Mouse (Mus musculus) T-cell, adult 2 months (primary cell): ENCODE measurements around the gene Sumo1.

Source experiments
- DNase-seq: peaks from one replicate; pipeline ENCODE4 v3.0.0; 2022; ENCODE audit warnings: low spot score

Sumo1 gene

DNA sequence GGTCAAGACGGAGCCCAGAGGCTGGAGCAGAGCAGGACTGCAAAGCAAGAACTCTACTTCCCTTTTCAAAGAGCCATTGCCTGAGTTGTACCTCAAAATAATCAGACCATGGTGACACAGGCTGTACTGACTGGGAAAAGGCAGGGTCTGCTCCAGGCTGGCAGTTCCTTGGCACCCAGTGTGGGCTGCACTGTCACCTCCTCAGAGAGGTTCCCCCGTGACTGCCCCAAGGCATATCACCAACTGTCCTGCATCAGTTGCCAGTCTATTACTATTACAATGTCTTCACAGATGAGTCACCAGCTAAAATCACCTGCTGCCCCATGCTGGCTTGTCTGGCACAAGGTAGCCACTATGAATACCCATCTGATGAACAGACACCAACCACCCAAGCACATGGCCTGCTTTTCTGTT is 77.0 kb downstream of the Sumo1 start:
- no peak for DNase-seq

DNA sequence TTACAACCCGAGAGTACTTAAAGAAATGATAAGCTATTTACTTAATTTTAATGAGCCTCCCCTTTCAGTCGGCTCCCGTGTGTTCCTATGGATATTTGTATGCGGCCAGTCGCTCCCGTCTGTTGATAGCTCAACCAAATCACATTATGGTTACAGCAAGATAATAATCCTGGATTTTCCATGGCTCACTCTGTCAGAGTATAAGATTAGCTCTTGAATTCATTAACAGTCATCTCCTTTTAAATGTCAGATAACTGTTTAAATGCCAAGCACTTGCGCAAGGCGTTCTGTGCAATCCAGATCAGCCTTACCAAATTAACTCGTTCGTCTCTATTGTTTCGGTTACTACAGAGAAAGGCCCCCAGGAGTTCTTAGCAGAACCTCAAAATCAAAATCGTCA is 77.8 kb downstream of the Sumo1 start:
- no peak for DNase-seq

DNA sequence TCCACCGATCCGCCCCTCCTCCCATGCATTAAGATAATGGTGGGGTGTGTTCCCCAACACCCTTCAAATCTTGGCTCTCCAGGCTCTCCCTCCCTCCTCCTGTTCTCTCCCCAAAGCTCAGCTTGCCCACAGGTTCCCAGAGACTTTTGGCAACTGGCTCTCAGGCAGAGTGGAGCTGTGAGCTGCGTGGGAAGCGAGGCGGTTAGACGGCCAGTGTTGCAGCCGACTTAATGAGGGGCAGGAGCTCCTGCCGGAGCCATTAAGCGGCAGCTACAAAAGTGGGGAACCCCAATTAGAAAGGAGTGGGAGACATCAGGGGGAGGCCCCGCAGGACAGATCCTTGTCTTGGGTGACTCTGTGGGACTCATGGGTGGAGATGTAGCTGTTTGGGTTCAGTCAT is 78.3 kb downstream of the Sumo1 start:
- no peak for DNase-seq

DNA sequence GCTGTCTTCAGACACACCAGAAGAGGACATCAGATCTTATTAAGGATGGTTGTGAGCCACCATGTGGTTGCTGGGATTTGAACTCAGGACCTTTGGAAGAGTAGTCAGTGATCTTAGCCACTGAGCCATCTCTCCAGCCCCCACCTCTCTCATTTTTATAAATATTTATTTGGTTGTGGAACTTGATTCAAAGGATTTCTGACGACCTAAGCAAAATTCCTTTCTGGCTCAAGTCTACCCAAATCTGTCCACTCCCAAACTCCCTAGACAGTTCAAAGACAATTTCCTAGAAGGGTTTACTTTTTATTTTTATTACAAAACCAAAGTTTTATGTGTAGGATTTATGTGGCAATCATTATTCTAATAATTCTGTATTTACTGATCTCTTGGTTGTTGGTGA is 81.4 kb downstream of the Sumo1 start:
- DNase-seq, result no peak

DNA sequence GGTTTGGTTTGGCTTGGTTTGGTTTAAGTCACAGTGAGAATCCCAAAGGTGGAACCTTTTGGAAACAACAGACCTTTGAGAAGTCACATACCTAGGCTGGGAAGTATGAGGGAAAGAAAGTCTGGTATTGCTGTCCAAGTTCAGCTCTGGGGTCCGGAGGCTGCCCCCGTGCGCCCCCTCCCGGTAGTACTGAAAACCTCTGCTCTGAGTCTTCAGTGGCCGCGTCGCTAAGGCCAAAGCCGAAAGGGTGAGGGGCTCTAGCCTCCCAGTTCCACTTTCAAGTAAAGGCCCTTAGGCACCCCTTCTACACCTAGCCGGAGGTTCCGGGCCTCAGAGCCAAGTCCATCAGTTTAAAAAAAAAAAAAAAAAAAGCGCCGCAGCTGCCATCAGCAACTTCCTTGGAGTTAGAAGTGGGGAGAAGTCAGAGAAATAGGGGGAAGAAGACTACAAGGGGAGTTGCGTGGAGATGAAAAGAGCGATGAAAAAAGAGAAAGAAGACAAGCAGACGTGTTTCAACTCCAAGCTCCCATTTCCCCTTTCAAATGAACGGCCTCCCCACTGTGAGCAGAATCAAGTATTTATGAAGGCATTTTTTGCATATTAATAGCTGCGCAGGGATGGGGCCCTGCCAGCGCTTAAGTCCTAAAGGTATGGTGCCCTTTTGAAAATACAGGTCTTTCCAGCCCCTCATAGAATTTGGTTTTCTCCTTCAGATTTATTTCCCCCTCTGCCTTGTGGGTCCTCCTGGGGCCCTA is 85.8 kb downstream of the Sumo1 start:
- DNase-seq, result peak; percentile 45

DNA sequence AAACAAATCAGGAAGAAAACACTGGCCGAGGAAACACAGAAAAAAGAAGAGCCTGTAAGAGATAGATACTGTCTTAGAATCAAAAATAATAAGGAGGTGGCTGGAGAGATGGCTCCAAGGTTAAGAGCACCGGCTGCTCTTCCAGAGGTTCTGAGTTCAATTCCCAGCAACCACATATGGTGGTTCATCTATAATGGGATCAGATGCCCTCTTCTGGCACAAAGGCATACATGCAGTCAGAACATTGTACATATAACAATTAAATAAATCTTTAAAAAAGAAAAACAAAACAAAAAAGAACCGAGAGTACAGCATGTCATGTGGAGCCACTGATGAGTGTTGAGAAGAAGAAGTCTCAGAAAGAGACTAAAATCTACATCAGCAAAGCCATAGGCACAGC is 89.8 kb downstream of the Sumo1 start:
- DNase-seq, result no peak

DNA sequence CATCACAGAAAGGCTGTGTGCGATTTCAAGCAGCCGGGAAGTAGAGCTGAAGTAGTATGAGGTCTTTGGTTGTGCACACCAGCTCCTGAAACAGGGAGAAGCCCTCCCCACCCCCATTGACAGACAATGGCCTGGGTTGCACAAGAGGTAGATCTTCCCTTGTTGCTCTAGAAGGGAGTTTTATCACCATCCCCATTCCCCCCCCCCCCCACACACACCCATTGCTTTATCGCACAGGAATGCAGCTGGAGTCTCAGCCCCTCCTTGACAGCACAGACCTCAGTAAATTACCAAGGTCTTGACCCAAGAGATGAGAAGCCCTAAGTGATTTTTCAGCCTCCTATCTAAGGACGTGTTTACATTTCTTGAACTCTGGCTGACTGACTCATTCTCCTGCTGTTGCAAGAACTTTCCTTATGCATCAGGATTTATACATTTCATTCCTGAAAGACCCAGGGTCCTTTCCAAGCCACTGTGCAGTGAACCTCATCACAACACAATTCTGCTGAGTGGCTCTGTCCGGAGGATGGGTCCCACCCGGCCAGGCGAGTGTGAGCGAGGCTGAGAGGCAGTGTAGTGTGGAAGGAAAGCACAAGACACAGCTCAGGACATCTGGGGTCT is 90.4 kb downstream of the Sumo1 start:
- DNase-seq, result no peak

DNA sequence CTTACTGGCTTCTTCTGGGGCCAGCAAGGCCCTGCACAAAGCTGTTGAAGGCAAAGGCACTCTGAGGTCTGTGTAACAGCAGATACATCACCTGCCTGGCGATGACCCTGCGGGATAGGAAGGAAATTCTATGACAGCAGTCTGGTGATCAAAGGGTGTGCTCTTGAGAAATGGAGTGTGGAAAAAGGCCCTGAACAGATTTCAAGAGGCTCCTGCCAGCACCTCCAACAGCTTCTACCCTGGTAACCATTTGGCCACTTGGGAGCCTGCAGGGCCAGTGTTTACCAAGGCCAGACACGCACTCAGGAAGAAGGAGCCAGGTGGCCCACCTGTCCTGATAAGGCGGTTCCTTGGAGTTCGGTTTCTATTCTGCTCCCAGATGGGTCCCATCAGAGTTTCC is 91.3 kb downstream of the Sumo1 start:
- no peak for DNase-seq

DNA sequence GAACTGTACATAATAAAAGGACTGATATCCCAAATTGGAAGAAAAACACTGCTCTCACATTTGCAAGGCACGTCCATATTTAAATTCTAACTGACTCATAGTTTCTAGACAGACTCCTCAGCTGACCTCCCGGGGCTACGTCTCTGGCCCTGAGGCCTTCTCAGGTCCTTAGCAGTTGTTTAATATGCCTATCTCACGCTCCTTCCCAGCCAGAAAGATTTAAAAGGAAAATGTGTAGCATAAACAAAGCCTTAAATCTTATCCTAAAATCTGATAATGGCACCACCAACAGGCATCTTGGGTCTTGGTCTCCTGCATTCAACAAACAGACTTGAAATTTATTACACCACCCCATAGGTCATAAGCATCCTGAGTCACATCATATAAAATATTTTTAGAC is 91.9 kb downstream of the Sumo1 start:
- DNase-seq, result no peak

DNA sequence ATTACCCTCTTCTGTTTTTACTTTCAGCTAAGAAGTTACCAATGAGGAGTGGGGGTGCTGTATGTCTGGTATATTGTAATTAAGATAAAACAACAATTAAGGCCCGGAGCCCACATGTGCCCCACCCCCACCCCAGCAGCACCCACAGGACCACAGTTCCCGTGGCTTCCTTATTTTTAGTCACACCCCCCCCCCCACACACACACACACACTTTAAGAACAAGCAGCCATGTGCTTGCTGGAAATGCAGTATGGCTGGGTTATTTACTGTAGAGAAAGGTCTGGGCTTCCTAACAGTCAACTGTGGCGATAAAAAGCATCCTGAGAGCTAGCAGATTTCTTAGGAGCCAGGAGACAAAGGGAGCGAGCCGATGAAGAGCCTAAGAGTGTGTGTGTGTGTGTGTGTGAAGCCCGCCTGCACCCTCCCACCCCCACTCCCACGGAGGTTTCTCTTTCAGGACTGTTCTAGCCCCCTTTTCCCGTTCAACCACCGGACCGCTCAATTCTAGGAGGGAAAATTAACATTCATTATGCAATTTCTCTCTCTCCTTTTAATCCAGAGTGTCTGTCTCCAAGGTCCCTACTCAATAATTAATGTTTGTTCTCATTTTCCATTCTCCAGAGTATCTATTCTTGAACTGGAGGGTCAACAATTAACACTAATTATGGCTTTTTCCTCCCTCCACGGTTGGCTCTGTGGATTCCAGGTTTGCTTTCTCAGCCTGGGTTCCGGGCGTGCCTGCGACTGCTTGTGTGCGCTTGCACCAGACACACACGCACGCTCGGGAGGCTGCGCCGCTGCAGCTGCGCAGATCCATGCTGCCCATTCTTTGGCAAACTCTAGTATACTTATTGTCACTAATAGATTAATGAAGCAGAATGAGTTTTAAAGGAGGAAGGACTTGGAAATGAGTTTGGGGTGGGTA is 96.1 kb downstream of the Sumo1 start:
- no peak for DNase-seq

DNA sequence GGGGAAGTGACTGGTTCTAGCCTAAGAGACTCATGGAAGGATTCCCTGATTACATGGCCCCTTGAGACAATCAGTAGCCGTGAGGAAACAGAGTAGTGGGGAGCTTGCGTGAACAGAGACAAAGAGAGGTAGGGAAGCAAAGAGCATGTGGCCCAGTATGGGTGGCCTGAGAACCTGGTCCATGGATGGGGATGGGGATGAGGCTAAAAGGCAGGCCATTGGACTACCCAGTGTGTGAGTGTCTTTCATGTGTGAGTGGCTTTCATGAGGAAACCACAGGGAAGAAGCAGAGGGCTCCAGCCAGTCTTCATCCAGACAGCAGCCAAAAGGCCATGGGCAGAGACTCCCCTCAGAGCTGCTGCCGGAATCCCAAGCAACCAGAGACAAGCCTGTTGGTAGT is 96.8 kb downstream of the Sumo1 start:
- no peak for DNase-seq

DNA sequence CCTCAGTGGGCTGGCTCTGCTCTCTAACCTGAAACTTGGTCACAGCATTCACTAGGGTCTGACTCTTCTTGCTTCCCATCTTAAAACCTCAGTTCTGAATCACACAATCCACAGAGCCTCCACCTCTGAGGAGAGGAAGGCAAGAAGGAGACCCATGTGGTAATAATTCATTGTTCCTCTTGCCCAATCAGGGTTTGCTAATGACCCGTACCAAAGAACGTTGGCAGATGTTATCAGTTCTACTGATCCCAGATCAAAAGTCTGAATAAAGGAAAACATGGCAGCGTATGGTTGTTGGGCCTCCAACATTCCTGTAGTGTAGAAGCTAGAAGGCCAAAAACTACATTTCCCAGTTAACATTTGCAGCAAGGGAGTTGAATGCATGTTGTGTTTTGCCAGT is 99.1 kb downstream of the Sumo1 start:
- no peak for DNase-seq

DNA sequence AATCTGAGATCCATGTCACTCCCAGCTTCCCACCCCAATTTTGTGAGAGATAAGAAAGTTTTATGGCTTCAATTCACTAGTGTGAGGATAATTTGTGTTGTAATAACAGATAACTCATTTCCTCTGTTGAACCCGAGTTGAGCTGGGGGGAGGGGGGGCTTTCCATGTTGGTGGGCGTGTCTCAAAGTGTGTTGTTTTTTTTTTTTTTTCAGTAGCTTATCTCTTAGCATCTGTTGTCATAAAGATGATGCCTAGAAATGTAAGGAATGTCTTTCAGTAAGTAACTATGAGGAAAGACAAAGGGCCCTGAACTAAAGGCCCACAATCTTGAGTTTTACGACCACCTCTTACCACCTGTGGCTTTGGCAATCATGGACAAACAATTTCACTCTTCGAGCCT is 99.9 kb downstream of the Sumo1 start:
- DNase-seq, result no peak

DNA sequence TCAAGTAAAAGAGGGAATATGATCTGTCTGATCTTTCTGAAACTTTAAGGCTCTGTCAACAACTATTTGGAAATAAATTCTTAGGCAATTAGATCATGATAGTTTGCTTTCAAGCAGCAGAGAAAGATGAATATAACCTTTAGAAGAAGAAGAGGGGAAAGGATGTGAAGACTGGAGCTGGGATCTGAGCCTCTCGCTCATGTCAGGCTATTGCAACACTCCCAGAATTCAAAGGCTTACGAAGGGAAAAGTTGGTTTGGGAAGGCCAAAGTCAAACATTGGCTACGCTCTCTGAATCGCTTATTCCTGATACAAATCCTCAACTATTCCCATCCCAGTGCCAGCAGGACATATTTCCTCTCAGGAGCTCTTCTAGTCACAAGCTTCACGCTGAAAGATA is 101.3 kb downstream of the Sumo1 start:
- no peak for DNase-seq

DNA sequence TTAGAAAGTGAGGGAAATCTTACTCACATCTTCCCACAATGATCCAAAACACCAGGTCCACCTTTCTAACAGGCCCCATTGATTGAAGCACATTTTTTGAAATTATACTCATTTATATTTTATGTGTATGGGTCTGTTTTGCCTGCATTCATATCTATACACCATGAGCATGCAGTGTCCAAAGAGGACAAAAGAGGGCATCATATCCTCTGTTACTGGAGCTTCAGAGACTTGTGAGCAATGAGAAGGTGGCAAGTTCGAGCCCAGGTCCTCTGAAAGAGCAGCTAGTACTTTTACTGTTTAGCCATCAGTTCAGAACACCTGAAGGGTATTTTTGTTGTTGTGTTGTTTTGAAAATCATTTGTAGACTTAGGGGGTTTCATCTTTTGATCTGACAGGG is 102.4 kb downstream of the Sumo1 start:
- DNase-seq, result no peak

DNA sequence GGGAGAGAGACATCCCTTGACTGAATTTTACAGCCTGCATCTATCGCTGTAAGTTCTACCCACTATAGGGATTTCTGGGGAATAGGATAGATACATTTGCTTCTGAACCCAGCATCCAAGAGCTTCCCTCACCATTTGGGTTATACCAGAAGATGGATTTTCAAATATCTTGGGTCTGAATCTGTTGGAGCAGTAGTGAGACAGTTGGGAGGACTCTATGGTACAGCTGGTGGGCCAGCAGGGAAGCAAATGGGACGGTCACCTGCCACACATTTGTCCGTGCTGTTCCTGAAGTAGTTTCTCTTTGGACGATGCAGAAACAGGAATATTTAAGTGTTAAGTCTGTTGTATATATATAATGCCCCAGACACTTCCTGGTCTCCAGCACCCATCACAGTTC is 103.1 kb downstream of the Sumo1 start:
- DNase-seq, result no peak

DNA sequence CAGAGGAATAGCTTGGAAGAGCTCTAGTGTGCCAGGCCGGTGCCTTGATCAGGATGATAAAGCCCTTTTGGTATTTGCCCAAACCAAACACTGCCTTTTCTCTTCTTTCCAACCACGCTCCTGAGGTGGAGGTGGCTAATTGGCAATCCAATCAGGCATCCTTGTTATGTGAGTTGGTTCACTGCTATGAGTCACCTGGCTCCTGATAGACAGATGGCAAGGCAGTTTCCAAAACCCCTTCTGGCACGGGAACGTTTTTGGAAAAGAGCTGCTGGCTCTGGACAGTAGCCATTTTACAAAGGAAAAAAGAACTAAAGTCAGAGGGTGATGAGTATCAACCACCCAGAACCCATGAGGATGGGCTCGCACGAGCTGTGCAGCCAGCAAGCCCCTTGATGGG is 103.7 kb downstream of the Sumo1 start:
- no peak for DNase-seq

DNA sequence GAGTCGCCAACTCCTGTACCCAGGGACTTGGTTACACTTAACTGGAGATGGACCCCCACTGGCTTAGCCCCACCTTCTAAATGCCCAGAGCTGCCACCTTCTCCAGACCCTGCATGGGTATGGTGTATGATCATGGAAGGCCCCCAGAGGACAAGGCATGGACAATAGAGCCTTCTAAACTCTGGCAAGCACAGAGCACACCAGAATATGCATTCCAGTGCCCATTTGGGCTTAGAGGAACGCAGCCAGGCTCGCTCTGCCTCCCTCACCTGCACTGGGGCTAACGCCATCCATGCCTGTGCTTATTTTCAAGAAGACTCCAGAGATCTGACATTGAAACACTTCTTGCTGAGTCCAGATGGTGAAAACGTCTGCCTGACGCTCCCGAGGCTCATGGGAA is 104.4 kb downstream of the Sumo1 start:
- DNase-seq, result no peak

DNA sequence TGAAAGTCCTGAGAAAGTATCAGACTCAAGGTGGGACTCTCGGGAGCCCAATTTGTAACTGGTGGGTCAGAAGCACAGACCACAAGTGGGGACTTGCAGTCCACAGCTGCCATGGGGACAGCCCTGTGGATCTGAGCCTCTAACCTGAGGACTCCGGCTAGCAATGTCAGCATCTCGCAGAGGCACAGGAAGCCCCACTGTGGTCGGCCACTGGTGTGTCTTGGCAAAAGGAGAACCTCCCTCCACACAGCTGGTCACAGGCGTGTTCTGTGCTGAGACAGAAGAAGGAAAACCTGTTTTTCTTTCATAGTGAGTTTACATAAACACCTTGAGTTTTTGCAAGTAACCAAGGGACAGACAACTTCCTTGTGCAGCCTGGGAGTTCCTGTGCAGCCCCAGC is 104.8 kb downstream of the Sumo1 start:
- DNase-seq, result no peak

DNA sequence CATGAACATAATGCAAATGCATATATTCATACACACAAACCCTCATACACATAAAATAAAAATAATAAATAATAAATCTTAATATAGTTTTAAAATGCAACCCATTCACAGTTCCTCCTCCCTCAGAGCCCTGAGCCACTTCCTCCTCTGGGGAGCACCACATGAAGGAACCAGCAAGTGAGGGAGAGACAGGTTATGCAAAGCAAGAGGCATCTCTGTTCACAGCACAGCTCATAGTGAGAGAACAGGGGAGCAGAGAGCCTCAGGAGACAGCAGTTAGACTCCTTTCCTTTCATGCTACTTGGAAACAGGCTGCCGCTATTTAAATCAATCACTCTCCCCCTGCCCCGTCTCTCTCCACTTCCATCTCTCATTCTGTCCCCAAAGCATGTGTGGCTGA is 107.1 kb downstream of the Sumo1 start:
- no peak for DNase-seq

DNA sequence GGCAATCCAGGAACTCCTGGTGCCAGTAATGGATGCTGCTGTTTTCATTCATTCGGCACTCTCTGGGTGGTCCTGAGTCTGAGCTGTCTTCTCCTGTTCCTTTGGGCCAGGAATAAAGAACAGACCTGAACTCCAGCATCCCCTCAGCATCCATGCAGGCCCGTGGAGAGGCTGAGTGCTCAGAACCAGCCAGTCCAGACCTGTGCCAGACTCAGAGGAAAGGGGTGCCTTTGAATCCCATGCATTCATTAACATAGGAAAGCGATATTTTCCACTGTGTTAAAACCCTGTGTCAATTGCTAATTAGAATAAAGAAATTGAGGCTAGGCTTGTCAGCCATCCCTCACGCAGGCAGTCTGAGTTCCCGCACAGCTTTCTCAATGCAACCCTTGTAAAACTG is 116.9 kb downstream of the Sumo1 start:
- DNase-seq, result no peak

DNA sequence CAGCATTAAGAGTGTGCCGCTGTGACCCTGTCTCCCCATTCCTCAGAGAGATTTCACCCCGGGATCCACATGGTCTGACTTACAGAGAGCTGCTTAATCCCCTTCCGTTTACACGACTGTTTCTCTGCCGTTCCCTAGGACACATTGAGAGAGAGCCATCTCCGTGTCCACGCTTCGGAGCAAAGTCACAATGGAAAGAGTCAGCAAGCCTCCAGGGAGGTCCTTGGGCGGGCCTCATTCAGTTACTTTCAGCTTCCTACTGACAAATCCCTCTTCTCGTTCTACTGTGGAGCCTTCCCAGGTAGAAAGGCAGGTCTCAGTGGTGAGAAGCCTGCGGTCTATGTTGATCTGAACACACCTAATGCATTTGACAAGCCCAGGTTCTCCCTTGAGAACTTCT is 119.6 kb downstream of the Sumo1 start:
- DNase-seq, result no peak

DNA sequence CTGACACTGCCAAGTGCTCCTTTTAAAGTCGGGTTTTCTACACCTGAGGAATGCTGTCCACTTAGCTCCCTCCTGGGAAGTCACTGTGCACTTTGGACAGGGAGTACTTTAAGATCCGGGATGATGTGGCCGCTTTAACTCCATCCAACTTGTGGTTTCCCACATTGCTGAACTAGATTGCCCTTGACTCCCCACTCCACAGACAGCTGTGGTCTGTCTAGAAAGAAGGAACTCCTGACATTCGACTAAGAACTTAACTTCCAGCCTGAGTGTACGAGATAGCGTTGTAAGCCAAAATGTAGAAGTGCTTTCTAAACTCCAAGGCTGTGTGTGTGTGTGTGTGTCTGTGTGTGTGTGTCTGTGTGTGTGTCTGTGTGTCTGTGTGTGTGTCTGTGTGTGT is 120.4 kb downstream of the Sumo1 start:
- no peak for DNase-seq
